ENCODE assay signal across 15 mouse cellular contexts in genomic region chr1:121454951-121455350, GRCm38 (mm10).
"Had no signal": no experiment of that assay in that cellular context is flagged by ENCODE, and none has a peak within 500 bp of the region (broad histone marks: within the 10 kb centered on the region; RNA-seq: fewer than 3 reads in every experiment).

No protein-coding gene starts in this region.

- H3K4me3 ChIP-seq: midbrain, embryonic 10.5 days; midbrain, embryonic 12.5 days; myocyte; neural tube, embryonic 13.5 days; neural tube, embryonic 15.5 days; stomach, embryonic 15.5 days had no signal

- H3K4me2 ChIP-seq: lung, embryonic 14.5 days; midbrain, embryonic 12.5 days; neural tube, embryonic 13.5 days; neural tube, embryonic 15.5 days; stomach, embryonic 15.5 days had no signal

- ATAC-seq: midbrain, embryonic 16.5 days had no signal

- H3K9ac ChIP-seq: lung, embryonic 14.5 days; midbrain, embryonic 12.5 days; neural tube, embryonic 13.5 days; neural tube, embryonic 15.5 days; stomach, embryonic 15.5 days had no signal

- H3K9me3 ChIP-seq: midbrain, embryonic 10.5 days; midbrain, embryonic 12.5 days; neural tube, embryonic 13.5 days; neural tube, embryonic 15.5 days; stomach, embryonic 15.5 days had no signal

- H3K27ac ChIP-seq: midbrain, embryonic 12.5 days; neural tube, embryonic 13.5 days; neural tube, embryonic 15.5 days; stomach, embryonic 15.5 days; stomach, postnatal 0 days had no signal

- H3K27me3 ChIP-seq: midbrain, embryonic 12.5 days; neural tube, embryonic 13.5 days; neural tube, embryonic 15.5 days; stomach, embryonic 15.5 days had no signal

- DNase-seq: lung, adult 18-20 months; lung, embryonic 14.5 days; lung, postnatal 10 days; lung, postnatal 4 days; midbrain, embryonic 14.5 days; right cerebral cortex, postnatal 14 days; thymus, adult 2 months had no signal
